Mouse (Mus musculus): ENCODE measurements around the gene Utp14a. TPM values are rescaled to one million over a fixed set of nuclear protein-coding genes. Genes with fewer than 3 reads are reported as not detected.

Gene Utp14a
- polyA plus RNA-seq, 1 experiment from 2014 or later, result 8.8 TPM

Other genes starting within 250 kb of the Utp14a start
- 7.9 and 8.5 TPM in 2 replicates for gene Apln, start 222.0 kb upstream of the Utp14a start, polyA plus RNA-seq (2015; fragmentation: Nextera tagmentation; extraction: Ambion mirVana)
- gene Xpnpep2, start 148.1 kb upstream of the Utp14a start, polyA plus RNA-seq (2015; fragmentation: Nextera tagmentation; extraction: Ambion mirVana), result 0.84 and 0.98 TPM in 2 replicates
- gene Sash3, start 110.4 kb upstream of the Utp14a start, polyA plus RNA-seq (2015; fragmentation: Nextera tagmentation; extraction: Ambion mirVana), result 8.8 and 22.3 TPM in 2 replicates
- gene Zdhhc9, start 48.0 kb upstream of the Utp14a start, polyA plus RNA-seq (2015; fragmentation: Nextera tagmentation; extraction: Ambion mirVana), result 2.8 and 3.4 TPM in 2 replicates
- 3.4 and 3.6 TPM in 2 replicates for gene Bcorl1, start 84.5 kb downstream of the Utp14a start, polyA plus RNA-seq (2015; fragmentation: Nextera tagmentation; extraction: Ambion mirVana)
- 10.0 and 10.1 TPM in 2 replicates for gene Elf4, start 206.3 kb downstream of the Utp14a start, polyA plus RNA-seq (2015; fragmentation: Nextera tagmentation; extraction: Ambion mirVana)

Data from heart, embryonic 16.5 days (tissue).